Mouse (Mus musculus) lung, embryonic 16.5 days (tissue): Measurements from ENCODE around the gene Trabd2b. TPM values are rescaled to one million over a fixed set of nuclear protein-coding genes. Genes with fewer than 3 reads are reported as not detected.

Source experiments
- ATAC-seq: fragments of 200-750 bp; cut with Nextera tagmentation; 2 replicates; pipeline ENCODE4 v1.8.0; 2017; ENCODE audit warnings: low read depth, mild to moderate bottlenecking, moderate library complexity
- H3K27ac ChIP-seq: fragments of 300-500 bp; sonication (generic); 2 replicates; pipeline ENCODE4 v1.5.1; 2014; ENCODE audit warnings: mild to moderate bottlenecking, control low read depth, low read length
- H3K27me3 ChIP-seq: fragments of 300-500 bp; sonication (generic); 2 replicates; pipeline ENCODE4 v1.6.1; 2014; ENCODE audit warnings: low read depth, low read length, mixed read lengths; ENCODE audit not compliant: control insufficient read depth, insufficient read depth
- H3K36me3 ChIP-seq: fragments of 300-500 bp; sonication (generic); 2 replicates; pipeline ENCODE4 v1.6.1; 2014; ENCODE audit warnings: low read length; ENCODE audit not compliant: control insufficient read depth, insufficient read depth
- H3K4me1 ChIP-seq: fragments of 300-500 bp; sonication (generic); replicated peaks from 2 replicates; pipeline ENCODE4 v1.6.1; 2014; ENCODE audit warnings: low read length, mixed read lengths; ENCODE audit not compliant: control insufficient read depth, insufficient read depth
- H3K4me2 ChIP-seq: fragments of 300-500 bp; sonication (generic); 2 replicates; pipeline ENCODE4 v1.6.1; 2014; ENCODE audit warnings: low read depth, low read length, control low read depth
- H3K4me3 ChIP-seq: fragments of 300-500 bp; sonication (generic); 2 replicates; pipeline ENCODE4 v1.5.1; 2014; ENCODE audit warnings: mild to moderate bottlenecking, low read length, control low read depth
- H3K9ac ChIP-seq: fragments of 300-500 bp; sonication (generic); 2 replicates; pipeline ENCODE4 v1.6.1; 2014; ENCODE audit warnings: low read length, control low read depth
- H3K9me3 ChIP-seq: fragments of 300-500 bp; sonication (generic); 2 replicates; pipeline ENCODE4 v1.6.1; 2016; ENCODE audit warnings: low read length; ENCODE audit not compliant: control insufficient read depth
- WGBS: fragments of 180-500 bp; shearing (Covaris S2); extraction: QIAGEN DNeasy Blood & Tissue Kit; methylation state at CpG from one replicate; pipeline ENCODE4 v1.1.7; 2014; 5-methylcytosine and 5-hydroxymethylcytosine counted together
- polyA plus RNA-seq: library from polyadenylated mRNA; unstranded; fragments of >200 nt; fragmentation: Nextera tagmentation; extraction: Ambion mirVana; gene quantifications from 2 replicates; pipeline ENCODE4 v1.2.1, GENCODE M21; 2015

Gene Trabd2b
- polyA plus RNA-seq, 1 experiment from 2014 or later, result 5.4 TPM

DNA sequence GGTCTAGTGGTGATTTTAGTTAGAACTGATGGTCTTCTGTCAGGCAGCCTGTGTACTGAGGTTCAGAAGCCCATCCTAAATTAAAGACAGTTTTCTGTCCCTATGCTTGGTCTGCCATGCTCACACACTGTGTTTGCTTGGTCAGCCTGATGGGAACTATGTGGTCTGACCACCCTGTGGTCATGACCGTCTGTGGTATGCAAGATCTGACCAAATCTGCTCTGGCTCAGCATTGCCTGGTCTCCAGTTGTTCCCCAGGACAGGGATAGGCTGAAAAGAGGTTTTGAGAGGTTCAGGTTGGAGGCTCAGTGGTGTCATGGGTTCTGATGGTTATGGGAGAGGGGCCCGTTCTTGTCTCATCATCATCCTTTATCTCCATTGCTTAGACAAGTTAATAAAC is 13.6 kb downstream of the Trabd2b start:
- H3K9ac ChIP-seq, result no peak overlapping the region
- no peak for ATAC-seq
- H3K27me3 ChIP-seq, result no peaks in the 10 kb centered on the region
- H3K4me3 ChIP-seq, result no peak overlapping the region
- no peaks in the 10 kb centered on the region for H3K36me3 ChIP-seq
- H3K9me3 ChIP-seq, result no peaks in the 10 kb centered on the region
- WGBS, result 67% methylated on average over 2 of the region's 2 CpGs
- no peak overlapping the region for H3K4me2 ChIP-seq
- peaks cover 11% of the 10 kb centered on the region for H3K4me1 ChIP-seq
- H3K27ac ChIP-seq, result no peak overlapping the region

DNA sequence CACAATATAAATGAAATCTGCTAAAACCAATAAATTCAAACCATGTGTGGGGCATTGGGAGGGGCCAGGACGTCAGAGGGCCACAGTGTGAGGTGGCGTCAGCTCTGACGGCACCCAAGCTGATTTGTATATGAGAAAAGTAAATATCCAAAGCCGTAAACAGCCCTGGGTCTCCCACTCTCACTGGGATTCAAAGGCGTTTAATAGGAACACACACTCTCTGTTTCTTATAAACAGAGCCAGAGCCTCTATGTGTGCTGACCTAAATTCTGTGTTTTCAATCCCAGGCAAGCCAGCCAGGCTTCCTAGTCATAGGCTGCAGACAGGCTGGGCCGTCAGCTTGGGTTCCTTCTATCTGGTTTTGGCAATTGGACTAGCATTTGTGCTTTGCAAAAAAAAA is 16.6 kb downstream of the Trabd2b start:
- ATAC-seq, result peak; percentile 63; the same call in 1 of the 2 replicates
- H3K27me3 ChIP-seq, result no peaks in the 10 kb centered on the region
- H3K36me3 ChIP-seq, result no peaks in the 10 kb centered on the region
- no peak overlapping the region for H3K4me3 ChIP-seq
- H3K27ac ChIP-seq, result no peak overlapping the region
- WGBS, result 41% methylated on average over 6 of the region's 6 CpGs
- H3K9ac ChIP-seq, result no peak overlapping the region
- H3K9me3 ChIP-seq, result no peaks in the 10 kb centered on the region
- no peaks in the 10 kb centered on the region for H3K4me1 ChIP-seq
- H3K4me2 ChIP-seq, result no peak overlapping the region

DNA sequence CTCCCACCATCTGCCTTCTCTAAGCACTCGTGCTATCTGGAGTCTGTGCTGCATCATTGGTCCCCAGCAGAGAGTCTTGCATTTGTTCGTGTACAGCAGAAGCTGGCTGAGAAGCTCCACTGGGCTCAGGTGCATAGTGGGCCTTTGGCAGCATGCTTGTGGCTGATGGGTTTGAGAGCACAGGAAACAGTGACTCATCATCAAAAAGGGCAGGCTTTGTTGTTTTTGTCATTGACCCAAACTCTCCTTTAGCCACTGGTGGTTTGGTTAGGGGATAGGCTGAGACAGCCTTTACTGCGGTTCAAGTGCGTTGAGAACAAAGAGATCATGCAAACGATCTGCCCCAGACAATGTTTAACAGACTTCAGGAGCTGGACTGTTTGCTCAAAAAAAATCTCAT is 19.3 kb downstream of the Trabd2b start:
- H3K4me3 ChIP-seq, result no peak overlapping the region
- no peak overlapping the region for H3K4me2 ChIP-seq
- H3K36me3 ChIP-seq, result no peaks in the 10 kb centered on the region
- H3K27ac ChIP-seq, result no peak overlapping the region
- H3K9ac ChIP-seq, result no peak overlapping the region
- no peak for ATAC-seq
- no peaks in the 10 kb centered on the region for H3K4me1 ChIP-seq
- WGBS, result 35% methylated on average over 5 of the region's 5 CpGs
- H3K9me3 ChIP-seq, result no peaks in the 10 kb centered on the region
- no peaks in the 10 kb centered on the region for H3K27me3 ChIP-seq

DNA sequence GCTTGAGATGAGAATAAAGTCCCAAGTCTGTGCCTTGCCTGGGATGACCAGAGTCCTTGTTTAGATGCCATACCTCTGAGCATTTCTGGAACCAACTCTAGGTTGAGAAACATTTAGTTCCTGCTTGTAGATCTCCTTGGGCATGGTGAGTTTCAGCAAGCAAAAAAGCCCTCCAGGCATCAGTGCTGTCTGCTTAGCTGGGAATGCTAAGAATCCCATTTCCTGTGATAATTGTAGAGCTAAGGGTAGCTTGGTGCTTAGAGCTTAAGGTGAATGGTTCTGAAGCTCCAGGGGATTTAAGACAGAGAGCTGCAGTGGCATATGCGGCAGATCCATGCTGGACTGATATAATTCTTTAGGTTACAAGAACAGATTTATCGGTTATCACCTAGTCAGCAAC is 26.2 kb downstream of the Trabd2b start:
- no peak overlapping the region for H3K4me2 ChIP-seq
- no peak for ATAC-seq
- no peaks in the 10 kb centered on the region for H3K9me3 ChIP-seq
- H3K36me3 ChIP-seq, result no peaks in the 10 kb centered on the region
- H3K27me3 ChIP-seq, result no peaks in the 10 kb centered on the region
- H3K27ac ChIP-seq, result no peak overlapping the region
- peaks cover 11% of the 10 kb centered on the region for H3K4me1 ChIP-seq
- 94% methylated on average over 2 of the region's 2 CpGs for WGBS
- H3K9ac ChIP-seq, result no peak overlapping the region
- no peak overlapping the region for H3K4me3 ChIP-seq

DNA sequence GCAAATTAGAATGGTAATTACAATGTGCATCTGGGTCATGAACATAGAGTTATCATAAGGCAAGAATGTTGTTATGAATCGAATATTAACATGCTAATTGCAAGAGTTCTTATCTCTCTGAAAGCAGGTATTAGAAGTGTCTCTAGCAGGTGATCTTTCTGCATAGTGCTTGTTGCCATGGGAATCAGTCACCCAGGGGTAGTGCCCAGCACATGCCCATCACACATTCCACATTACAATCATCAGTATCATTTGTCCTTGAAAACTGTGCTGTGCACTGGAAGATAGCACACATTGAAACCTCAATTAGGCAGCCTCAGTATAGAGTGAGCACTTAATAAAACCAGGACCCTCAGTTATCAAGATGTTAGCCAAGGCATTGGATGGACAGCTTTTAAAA is 26.9 kb downstream of the Trabd2b start:
- no peak for ATAC-seq
- Histone ChIP-seq H3K4me3 (no peak overlapping the region), H3K9ac (no peak overlapping the region), H3K4me1 (peaks cover 11% of the 10 kb centered on the region), H3K36me3 (no peaks in the 10 kb centered on the region), H3K27me3 (no peaks in the 10 kb centered on the region), H3K4me2 (no peak overlapping the region), H3K9me3 (no peaks in the 10 kb centered on the region), H3K27ac (no peak overlapping the region)
- WGBS, result 85% methylated on average over 1 of the region's 1 CpGs

DNA sequence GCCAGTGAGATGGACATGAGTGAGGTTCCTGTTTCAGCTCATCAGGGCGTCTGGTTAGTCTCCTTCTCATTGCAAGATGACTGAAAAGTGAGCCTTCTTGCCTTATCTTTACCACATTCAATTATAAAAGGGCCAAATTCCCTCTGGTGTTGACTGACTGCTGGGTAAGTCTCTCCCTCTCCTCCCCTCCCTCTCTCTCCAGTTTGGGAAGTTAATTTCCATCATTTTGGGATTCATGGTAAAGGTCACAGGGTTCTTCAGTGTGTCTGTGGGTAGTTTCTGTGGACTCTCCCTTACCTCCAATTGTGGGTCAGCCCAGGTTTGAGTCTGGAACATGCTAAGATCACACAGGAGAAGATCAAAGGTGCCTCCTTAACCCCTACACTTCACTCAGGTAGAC is 28.2 kb downstream of the Trabd2b start:
- Histone ChIP-seq H3K9ac (no peak overlapping the region), H3K27ac (peak overlapping the region; percentile 50), H3K4me3 (no peak overlapping the region), H3K27me3 (no peaks in the 10 kb centered on the region), H3K9me3 (no peaks in the 10 kb centered on the region), H3K36me3 (no peaks in the 10 kb centered on the region), H3K4me2 (no peak overlapping the region), H3K4me1 (peaks cover 11% of the 10 kb centered on the region)
- ATAC-seq, result 0 out of 2 replicates have a peak, but pooled peaks have one; percentile 8
- 51% methylated on average over 1 of the region's 1 CpGs for WGBS

DNA sequence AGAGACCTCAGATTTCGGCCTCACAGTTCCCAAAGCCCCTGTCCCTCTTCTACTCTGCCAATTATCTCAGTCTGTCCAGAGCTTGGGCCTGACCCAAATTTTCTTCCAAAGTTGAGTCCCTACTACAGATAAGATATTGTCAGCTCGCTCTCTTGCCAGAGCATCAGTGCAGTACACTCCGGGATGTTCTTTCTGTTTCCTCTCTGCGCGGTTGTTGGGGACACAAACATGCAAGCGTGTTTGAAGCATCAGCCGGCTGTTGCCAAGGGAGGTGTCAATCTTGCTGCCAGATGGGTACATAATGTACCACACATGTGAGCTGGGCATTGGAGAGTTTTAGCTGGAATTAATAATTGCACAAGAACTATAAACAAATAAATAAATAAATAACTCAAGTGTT is 28.9 kb downstream of the Trabd2b start:
- Histone ChIP-seq H3K36me3 (no peaks in the 10 kb centered on the region), H3K27me3 (no peaks in the 10 kb centered on the region), H3K4me1 (peaks cover 11% of the 10 kb centered on the region), H3K27ac (no peak overlapping the region), H3K9me3 (no peaks in the 10 kb centered on the region), H3K4me3 (no peak overlapping the region), H3K9ac (no peak overlapping the region), H3K4me2 (0 out of 2 replicates have a peak overlapping the region, but pooled peaks have one; percentile 12)
- peak; percentile 81 for ATAC-seq
- WGBS, result 45% methylated on average over 7 of the region's 7 CpGs

DNA sequence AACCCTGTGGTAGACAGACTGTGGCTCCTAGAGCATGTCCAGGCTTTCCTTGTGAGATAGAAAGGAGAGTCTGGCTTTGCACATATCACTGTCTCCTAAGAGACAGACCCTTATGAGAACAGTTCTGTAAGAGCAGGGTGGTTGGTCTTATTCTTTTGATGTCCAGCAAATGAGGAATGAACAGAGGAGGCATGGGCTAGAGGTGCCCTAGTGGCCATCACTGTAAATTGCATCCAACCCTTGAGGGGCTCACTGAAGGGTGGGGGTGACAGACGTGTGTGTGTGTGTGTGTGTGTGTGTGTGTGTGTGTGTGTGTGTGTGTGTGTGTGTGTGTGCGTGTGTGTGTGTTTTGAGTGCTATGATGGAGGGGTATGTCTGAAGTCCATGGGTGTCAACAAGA is 32.2 kb downstream of the Trabd2b start:
- 33% methylated on average over 2 of the region's 2 CpGs for WGBS
- no peak overlapping the region for H3K27ac ChIP-seq
- H3K9me3 ChIP-seq, result no peaks in the 10 kb centered on the region
- H3K27me3 ChIP-seq, result no peaks in the 10 kb centered on the region
- no peaks in the 10 kb centered on the region for H3K36me3 ChIP-seq
- no peak overlapping the region for H3K9ac ChIP-seq
- no peak overlapping the region for H3K4me3 ChIP-seq
- no peak overlapping the region for H3K4me2 ChIP-seq
- no peak for ATAC-seq
- H3K4me1 ChIP-seq, result peaks cover 13% of the 10 kb centered on the region

DNA sequence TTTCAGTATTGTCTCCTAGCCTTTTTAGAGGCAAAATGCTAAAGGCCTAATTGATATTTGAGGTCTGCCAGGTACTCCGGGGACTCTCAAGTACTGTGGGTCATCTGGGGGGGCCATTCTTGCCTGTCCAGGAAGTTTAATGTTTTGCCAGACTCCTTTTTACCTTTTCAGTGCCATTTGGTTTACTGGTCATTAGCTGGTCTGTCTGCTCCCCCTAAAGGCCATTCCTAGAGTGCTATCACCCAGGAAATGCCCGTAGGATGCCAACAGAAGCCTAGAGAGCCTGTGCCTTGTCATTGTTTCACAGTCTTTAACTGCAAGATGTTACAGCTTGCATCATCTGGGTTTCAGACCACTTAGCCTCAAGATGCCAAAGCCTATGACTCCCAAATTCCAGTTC is 35.7 kb downstream of the Trabd2b start:
- no peak overlapping the region for H3K4me3 ChIP-seq
- ATAC-seq, result no peak
- H3K4me2 ChIP-seq, result no peak overlapping the region
- no peak overlapping the region for H3K27ac ChIP-seq
- no peak overlapping the region for H3K9ac ChIP-seq
- WGBS, result 48% methylated on average over 2 of the region's 2 CpGs
- no peaks in the 10 kb centered on the region for H3K9me3 ChIP-seq
- no peaks in the 10 kb centered on the region for H3K36me3 ChIP-seq
- 0 out of 2 replicates have a peak, but pooled peaks cover 2% of the 10 kb centered on the region for H3K4me1 ChIP-seq
- H3K27me3 ChIP-seq, result no peaks in the 10 kb centered on the region

DNA sequence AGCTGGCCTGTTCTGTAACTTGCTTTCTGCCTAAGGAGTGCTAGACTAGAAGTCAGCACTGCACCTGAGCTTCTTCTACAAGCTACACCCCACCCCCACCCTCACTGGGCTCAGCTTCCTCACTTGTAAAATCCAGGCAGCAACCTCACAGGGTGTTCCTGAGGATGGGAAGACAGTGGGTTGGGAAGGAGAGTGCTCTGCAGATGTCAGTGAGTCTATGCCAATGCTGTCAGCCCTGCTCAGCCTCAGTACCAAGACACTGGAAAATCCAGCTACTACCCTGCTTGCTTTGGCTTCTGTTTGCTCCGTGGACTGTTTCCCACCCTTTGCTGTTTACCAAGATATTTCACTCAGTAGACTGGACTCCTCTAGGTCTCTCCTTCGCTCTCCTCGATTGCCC is 36.1 kb downstream of the Trabd2b start:
- 81% methylated on average over 3 of the region's 3 CpGs for WGBS
- ATAC-seq, result no peak
- no peaks in the 10 kb centered on the region for H3K9me3 ChIP-seq

More for the DNA sequence above, 36.1 kb downstream of the Trabd2b start:
- Histone ChIP-seq H3K27me3 (no peaks in the 10 kb centered on the region), H3K9ac (no peak overlapping the region), H3K27ac (no peak overlapping the region), H3K4me3 (no peak overlapping the region), H3K36me3 (no peaks in the 10 kb centered on the region), H3K4me2 (no peak overlapping the region), H3K4me1 (0 out of 2 replicates have a peak, but pooled peaks cover 2% of the 10 kb centered on the region)
